Mouse (Mus musculus): ENCODE data around the gene Atl1.

The Atl1 gene

DNA sequence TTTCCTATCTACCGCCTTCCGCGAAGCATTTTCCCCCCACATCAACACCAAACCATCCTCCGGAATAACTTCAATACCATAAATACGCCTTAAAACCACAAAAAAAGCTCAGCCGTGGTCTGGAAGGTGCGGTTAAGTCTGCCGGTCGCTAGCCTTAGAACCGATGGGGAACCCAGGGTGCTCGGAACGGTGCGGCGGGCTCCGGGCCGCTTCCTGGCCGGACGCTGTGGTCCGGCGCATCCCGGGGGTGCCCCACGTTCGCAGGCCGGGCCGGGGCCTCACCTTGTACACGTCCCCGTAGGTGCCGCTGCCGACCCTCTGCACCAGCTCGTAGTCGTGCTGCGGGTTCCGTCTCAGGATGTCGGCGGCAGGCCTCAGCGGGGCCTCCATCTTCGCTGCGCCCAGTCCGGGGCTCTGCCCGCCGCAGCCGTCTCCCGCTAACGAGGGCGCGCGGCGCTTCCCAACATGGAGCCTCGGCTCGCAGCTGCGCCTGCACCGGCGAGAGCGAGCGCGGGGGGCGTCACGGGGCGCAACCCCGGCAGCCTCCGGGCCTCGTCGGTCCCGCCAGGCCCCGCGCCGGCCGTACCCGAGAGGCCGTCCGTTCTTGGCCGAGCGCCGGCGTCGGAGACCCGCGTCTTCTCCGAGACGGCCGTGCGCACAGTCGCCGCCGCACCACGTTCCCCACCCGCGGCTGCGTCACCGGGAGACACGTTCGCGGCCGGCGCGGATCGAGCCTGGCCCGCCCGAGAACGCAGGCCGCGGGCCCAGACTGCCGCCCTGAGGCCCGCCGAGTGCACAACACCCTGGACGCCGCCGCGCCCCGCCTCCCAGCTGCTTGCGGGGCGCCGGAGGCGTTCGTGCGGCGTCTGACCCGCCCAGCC is at the start of gene Atl1, which contains the start of gene Map4k5:
Gene Atl1 (plus strand): TSS at position 244 of the 881 bp plus-strand sequence.
Gene Map4k5 (minus strand): TSS at position 830 of the 881 bp plus-strand sequence.
- in situ Hi-C loops (cut with MboI, MseI): no loop called here

DNA sequence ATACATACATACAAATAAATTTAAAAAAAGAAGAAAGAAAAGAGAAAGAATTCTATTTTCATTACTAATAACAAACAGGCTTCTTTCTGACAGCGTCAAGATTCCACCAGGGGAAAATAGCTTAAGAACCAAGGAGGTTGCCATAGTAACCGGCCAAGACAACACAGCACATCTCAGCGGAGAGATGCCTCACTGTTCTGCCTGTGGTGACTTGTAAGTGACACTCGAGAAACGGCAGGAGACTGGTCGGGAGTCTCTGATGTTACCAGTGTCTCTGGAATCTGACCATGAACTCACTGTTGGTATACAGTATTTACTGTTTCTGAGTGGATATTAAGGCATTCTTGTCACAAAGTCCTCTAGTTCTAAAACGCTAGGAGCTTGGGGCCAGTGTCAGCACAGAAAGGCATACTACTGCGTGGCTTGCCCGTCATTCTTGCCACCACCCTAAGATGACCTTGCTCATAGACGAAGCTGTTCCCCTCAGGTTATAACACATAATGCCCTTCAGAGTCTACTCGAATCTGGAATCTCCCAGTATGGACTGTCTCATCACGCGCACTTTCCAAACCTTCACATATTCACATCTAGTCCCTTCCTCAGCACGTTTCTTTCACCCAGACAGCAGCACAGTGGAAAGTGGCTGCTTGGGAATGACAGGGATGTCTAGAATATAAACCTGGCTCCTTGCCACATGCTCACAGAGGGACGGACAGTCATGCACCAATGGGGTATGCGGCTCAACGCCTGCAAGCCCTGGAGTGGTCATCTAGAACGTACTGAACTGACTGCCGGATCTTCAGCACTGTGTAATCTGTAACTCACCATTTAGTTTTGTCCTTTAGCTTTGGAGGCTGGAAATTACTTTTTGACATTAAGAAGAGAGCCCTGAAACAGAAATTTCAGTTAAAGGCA is 48.6 kb upstream of the Atl1 start:
- in situ Hi-C loops (cut with MboI, MseI): no loop called here

DNA sequence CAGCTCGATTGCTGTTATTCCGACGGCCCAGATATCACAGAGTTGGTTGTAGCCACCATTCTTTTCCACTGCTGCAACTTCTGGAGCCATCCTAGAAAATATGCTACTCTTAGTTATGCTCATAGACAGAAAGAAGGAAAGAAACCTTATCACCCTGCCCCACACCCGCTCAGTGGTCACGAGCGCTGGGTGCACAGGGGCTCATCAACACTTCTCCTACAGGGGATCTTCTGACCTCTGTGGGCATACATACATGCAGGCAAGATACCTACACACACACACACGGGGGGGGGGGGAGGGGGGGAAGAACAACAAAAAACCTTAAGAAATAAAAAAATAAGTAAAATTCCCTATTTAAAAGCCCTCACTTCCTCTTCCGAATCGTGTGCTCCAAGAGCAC is 46.7 kb upstream of the Atl1 start:
- in situ Hi-C loops (cut with MboI, MseI): no loop called here

DNA sequence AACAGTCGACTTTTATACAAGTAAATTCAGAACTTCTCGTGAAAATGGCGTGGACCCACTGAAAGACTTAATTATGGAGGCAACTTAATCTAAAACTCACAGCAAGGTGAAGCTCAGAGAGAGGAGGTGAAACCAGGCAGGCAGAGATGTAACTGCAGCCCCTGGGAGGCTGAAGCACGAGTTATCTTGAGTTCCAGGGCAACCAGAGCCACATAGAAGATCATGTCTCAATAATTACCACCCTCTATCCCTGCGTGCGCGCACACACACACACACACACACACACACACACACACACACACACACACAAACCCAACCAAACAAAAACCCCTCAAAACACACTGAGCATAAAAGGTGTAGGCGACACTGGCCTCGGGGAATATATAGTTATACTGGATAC is 45.9 kb upstream of the Atl1 start:
- in situ Hi-C loops (cut with MboI, MseI): no loop called here

DNA sequence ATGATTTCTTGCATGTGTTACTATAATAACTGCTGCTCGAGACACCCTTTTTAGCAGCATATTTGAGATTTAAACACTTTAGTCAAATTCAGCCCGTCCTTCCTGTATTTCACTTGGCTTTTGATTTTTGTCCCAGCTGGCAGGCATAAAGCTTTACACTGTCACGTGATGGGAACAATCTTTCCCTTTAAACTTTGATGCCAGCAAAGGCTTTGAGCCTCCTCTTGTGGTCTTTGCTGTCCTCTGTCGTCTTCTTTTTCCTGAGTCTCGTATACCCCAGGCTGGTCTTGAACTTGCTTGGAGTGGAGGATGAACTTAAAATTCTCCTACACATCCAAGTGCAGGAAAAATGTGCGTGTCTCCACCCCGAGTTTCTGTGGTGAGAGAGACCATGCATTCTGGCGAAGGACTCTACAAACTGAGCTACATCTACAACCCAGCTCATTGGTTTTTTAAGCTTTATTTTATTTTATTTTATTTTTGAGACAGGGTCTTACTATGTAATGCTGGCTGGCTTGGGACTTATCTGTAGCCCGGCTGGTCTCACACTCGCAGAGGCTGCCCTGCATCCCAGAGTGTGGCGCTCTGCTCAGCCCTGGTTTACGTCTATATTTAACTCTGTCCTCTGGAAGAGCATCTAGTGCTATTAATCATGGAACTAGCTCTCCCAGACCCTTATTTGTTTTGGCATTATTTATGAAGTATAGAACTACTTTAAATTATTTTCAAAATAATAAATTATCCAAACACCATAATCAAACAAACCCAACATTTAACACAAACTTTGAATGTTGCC is 44.1 kb upstream of the Atl1 start:
- in situ Hi-C loops (cut with MboI, MseI): no loop called here

DNA sequence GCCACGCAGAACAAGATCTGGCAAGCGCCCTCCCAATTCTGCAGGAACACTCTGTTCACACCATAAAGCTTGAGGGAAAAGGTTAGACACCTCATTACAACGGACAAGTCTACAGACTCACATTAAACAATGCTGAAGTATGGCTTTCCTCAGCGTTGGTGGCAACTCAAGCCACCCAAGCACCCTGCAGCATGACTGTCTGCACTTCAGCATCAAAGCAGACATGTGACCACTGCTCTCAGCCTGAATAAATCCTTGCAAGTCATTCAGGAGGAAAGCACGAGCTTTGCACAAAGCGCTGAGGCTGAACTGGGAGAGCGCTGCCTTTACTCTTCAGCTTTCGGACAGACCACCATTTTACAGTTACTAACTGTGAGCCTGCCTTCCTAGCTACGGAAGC is 40.1 kb upstream of the Atl1 start:
- in situ Hi-C loops (cut with MboI, MseI): no loop called here

DNA sequence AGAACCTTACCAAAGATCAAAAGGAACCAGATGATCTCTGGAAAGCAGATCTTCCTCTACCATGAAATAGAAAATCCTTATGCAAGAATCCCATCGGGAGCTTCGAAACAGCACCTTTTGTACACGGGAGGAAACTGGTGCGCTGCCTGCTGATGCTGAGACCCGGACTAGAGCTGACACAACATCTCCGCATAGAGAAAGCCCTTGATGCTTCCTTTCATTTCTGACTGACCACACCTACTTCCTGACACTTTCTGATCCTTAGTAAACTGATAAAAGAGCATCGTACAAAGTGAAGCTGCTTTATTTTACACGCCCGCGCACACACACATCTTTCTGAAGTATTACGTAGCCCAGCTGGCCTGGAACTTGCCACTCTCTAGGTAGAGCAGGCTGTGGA is 39.0 kb upstream of the Atl1 start:
- in situ Hi-C loops (cut with MboI, MseI): no loop called here

DNA sequence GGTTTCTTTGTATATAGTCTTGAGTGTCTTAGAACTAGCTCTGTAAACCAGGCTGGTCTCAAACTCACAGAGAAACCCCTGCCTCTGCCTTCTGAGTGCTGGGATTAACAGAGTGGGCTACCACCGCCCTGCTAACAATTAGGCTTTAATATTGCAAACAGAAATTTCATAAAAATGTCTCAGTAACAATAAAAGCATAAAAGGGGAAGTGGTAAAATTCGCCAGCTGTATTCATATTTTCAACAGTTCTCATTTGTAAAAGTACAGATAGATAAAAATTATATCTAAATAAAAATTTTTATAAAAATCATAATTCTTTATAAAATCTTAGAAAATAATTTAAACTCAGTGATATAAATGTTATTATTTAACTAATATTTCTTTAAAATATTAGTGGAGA is 38.5 kb upstream of the Atl1 start:
- in situ Hi-C loops (cut with MboI, MseI): no loop called here

DNA sequence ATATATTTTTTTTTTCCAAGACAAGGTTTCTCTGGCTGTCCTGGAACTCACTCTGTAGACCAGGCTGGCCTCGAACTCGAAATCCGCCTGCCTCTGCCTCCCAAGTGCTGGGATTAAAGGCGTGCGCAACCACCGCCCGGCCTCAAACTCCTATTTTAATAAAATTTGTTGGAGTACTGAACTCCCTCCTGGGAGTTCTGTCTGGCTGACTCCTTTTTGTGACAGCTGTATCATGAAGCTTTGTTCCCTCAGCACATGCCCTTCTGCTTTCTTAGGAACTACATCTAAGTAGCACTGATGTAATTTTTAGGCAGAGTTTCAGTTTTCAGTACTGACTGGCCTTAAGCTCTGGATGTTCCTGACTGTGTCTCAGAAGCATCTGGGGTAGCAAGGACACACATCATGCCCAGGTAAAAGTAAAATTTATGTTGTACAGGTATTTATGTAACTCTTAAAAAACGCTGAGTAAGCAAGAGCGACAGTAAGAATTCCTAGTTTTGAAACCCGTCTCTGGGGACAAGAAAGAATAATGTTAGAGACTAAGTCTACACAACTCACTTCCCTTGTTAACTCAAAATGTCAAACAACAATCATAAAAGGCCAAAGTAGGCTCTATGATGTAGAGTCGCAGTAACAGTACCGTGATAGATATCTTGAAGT is 36.6 kb upstream of the Atl1 start:
- in situ Hi-C loops (cut with MboI, MseI): no loop called here

DNA sequence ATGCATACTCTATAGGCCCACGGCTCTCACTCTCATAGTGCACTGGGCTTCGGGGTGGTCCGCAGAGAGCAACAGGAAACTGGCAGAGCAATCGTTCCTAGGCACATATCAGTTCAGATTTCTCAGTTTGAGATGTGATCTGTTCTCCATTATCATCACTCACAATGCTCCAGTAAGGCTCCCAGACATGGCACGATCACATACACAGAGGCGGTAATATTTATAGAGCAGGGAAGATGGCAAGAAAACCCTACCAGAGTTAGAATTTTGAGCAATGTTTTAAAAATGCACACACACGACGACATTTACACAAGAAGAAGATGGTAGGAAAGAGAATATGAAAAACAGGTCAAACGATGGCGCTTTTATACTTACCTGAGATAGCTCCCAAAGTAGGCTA is 36.0 kb upstream of the Atl1 start:
- in situ Hi-C loops (cut with MboI, MseI): no loop called here

DNA sequence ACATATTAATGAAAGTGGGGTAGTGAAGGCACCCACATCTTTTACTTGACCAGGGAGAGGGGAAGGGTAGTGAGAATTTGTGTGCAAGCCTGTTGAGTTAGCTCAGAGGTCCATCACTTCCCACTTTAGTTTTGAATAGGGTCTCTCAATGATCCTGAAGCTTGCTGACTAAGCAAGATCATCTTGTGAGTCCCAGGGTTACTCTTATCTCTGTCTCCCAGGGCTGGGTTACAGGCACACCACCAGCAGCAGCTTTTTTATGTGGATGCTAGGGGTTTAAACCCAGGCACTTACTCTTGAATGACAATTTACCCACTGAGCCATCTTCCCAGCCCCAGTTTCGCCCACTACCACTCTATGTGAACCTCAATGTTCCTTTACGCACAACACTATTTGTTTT is 34.8 kb upstream of the Atl1 start:
- in situ Hi-C loops (cut with MboI, MseI): no loop called here

DNA sequence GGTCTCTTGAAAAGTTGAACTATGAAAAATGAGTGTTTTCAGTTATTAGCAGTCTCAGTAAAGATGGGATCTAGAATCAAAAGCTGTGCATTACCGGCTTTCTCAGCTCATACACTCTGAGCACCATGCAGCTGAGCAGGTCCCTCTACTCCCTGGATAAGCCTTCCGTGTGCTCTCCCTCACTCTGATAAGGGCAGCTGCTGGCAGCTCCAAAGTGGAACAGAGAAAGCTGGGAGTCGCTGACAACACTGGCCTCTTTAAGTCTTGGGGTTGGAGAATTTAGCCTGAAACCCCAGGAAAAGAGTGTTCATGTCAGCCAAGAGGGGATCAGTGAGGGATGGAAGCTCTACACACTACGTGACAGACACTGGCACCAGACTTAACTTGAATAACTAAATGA is 33.6 kb upstream of the Atl1 start:
- in situ Hi-C loops (cut with MboI, MseI): no loop called here

DNA sequence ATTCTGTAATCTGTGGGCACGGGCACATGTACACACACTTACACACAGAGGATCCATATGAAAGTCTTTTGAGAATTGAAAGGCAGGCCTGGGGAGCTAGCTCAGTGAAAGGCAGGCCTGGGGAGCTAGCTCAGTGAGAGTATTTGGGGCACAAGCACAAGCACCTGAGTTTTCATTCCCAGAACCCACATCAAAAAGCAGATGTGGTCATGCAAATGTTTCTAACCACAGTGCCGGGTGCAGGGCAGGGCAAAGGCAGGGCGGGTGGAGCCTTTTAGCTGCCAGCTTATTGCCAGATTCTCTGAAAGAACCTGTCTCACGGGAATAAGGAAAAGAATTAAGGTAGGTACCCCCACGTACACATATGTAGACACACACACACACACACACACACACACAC is 28.9 kb upstream of the Atl1 start:
- in situ Hi-C loops (cut with MboI, MseI): no loop called here

DNA sequence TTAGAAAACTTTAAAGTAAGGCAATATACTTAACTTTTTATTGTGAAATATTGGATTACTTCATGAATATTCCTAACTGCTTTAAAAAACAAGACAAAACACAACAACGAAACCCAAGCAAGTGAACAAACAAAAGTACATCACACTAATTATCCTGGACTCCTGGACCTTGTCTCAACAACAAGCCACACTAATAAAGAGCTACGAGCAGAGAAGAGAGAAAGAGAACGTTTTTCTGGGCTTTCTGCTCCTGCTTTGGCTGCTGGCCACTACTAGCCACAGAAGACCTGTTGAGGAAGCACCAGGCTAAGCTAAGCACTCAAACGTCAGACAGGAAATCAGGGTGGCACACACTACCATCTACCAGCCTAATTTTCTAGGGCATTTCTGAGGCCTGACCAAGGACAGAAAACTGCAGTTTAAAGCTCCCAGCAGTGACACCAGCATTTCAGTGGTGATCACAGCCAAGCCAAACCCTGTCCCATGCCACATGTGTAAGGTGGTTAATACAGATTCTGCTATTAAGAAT is 28.2 kb upstream of the Atl1 start:
- in situ Hi-C loops (cut with MboI, MseI): no loop called here

DNA sequence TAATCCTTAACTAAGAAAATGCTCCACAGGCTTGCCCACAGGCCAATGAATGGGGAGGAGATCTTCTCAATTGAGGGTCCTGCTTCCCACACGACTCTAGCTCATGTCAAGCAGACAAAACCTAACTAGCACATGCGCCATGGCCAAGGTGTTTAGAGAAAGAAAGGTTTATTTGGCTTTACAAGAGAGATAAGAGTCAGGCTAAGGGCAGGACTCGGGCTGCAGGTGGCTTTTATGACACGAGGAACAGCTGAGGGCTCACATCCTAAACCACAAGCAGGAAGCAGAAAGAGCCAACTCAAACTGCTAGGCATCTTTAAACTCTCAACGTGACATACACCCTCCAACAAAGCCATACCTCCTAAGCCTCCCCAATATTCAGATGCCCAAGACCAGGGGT is 25.1 kb upstream of the Atl1 start:
- in situ Hi-C loops (cut with MboI, MseI): no loop called here

DNA sequence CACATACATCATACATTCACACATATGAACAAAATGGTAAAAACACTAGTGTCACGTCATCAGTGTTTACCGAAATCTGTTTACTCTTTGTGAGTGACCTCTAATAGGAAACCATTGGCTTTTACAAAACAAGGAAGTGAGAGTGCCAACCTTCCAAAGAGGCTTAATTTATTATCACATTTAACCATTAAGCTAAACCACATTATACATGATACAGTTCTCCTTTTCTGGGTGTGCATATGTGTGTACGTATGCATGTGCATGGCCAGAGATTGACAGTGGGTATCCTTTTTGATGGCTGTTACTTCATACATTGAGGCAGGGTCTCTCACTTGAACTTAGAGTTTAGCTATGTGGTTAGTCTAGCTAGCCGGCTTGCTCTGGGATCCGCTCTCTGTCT is 20.8 kb upstream of the Atl1 start:
- in situ Hi-C loops (cut with MboI, MseI): no loop called here

DNA sequence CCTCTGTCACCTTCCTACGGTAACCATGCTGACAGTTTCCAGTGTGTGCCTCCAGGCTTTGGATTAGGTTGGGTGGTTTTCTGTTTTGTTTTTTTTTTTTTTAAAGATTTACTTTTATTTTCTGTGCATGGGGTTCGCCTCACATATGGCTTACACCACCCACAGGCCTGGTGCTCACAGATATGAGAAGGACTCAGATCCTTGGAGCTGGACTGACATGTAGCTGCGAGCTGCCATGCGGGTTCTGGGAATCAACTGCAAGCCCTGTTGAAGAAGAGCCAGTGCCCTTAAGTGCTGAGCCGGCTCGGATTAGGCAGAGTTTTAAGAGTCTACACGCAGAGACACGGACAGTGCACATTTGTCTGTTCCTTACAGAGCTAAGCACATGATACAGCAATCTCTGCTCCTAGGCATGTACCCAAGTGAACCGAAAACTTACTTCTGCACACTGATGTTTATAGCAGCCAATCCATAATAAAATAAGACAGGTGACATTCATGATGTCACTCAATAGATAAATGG is 14.5 kb upstream of the Atl1 start:
- in situ Hi-C loops (cut with MboI, MseI): no loop called here

DNA sequence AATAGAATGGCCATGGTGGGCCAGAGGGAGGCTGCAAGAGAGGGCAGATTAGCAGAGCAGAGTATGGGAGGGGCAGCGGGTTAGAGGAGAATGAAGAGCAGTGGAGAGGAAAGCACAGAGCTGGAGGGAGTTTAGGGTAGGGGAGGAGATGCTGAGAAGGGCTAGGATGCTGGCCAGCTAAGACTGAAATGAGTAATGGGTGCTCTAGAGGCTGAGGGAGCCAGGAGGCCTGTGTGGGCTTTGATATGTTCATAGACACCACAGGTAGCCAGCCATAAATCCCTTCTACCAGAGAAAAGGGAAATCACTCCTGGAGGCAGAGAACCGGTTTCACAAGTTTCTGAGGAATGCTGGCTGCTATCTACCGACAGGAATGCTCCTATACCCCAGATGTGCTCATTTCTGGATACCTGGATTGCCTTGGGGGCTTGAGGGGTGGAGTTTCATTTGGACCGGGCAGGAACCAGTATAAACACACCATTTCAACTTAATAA is 13.2 kb upstream of the Atl1 start:
- in situ Hi-C loops (cut with MboI, MseI): no loop called here

DNA sequence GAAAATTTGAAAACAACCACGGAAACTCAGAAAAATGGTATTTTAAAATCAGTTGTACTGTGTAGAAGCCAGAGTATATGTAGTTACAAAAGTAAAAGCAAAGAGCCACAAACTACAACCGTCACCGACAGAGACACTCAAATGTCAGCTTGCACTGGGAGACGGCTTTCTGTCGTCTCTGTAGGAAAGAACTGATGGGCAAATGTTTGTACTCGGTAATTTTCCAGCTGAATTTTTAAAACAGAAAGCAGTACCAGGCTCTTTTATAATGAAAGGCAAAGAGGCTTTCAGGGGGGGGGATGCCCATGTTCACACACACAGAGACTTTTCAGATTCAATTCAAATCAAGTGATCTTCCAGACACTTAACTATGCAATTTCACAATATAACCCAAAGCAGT is 12.7 kb upstream of the Atl1 start:
- in situ Hi-C loops (cut with MboI, MseI): no loop called here

DNA sequence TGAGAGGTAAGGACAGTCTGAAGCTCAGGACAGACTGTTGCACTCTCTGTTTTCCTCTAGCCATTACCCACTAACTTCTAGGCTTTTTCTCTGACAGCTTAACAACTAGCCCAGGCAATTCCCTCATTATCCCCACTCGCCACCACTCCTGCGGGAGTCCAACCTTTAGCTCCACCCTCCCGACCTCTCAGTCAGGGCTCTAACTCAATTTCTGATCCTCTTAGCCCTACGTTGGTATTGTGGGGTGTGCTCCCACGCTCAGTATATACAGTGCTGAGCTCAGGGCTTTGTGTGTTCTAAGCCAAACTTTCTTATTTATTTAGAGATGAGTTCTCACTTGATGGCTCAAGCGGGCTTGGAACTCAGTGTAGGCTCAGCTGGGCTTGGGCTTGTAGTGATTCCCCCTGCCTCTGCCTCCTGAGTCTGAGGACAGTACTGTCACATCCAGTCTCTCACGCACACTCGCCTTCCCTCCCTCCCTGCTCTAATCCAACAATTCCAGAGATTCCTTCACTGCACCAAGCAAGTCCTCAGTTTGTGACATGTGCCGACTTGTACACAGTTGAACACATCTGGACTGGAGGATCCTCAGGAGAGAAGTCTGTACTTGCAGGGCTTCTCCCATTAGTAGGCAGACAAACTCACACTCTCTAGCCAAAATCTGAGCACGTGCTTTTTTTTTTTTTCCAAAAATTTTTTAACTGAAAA is 11.1 kb upstream of the Atl1 start:
- in situ Hi-C loops (cut with MboI, MseI): no loop called here

Measured in regulatory T cell (primary cell).